Mouse (Mus musculus): Measurements from ENCODE around the gene Llgl2. TPM values are rescaled to one million over a fixed set of nuclear protein-coding genes. Genes with fewer than 3 reads are reported as not detected.
A peak's percentile ranks its signal among the peaks of the same experiment; 100 is the strongest.
"Not testable (repeated sequence)": the region's sequence is repeated elsewhere in the genome, so short reads cannot be mapped to it uniquely, and the experiment has no call there.

Llgl2 gene
- polyA plus RNA-seq, 1 experiment = 2.5 TPM

DNA sequence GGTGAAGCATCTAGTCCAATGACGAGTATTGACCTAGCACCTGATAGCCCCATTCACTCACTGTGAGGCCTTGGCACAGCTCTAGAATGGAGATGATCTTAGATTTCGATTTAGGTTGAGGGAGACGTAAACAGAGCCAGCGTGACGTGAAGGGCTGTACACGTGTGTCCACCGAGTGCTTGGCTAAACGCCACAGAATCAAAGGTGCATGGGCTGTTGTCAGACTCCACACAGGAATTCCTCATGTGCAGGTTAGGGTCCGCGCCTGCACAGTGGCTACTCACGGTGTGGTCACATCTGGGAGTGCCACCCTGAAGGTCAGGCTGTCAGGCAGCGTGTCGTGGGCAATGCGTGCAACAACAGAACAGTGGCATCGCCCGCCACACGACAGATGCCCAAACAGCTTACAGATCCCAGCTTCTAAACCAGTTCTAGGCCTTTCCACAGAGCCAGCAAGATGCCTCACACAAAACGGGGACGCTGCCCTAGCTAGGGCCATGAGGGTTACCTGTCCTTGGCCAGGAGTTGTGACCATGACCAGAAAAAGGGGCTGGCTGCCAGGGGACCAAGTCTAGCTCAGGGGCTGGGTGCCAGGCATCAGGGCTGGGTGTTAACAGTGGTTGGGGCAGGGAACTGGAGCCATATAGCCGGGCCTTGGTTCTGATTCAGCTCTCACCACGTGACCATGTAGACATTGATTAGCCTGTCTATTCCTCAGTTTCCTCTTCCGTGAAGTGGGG lies 13.9 kb downstream of the Llgl2 start:
- TF ChIP-seq CTCF (IDR thresholded peaks at IDR 0.05; ENCODE audit: borderline replicate concordance, extremely low read depth, insufficient read depth, insufficient read length) (no peak), POLR2A (IDR thresholded peaks at IDR 0.05; ENCODE audit: borderline replicate concordance, extremely low read depth, insufficient read depth, insufficient read length, poor library complexity, severe bottlenecking) (no peak)

DNA sequence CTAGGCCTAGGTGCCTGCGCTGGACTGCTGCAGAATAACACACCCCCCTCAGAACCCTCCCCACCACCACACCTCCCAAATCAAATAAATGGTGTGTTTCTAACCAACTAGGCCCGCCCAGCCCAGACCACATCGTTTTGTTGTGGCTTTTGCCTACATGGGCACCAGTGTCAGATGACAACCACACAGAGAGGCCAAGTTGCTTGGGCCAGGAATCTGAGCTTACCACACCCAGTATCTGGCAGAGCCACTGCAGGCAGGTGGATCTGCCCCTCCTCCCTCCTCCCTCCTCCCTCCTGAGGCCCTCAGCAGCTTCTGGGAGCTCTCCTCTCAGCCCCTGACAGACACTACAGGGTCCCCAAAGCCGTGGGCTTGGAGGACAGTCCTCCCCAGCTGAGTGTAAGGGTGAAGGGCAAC lies 15.1 kb downstream of the Llgl2 start:
- TF ChIP-seq POLR2A (IDR thresholded peaks at IDR 0.05; ENCODE audit: borderline replicate concordance, extremely low read depth, insufficient read depth, insufficient read length, poor library complexity, severe bottlenecking) (no peak), CTCF (IDR thresholded peaks at IDR 0.05; ENCODE audit: borderline replicate concordance, extremely low read depth, insufficient read depth, insufficient read length) (no peak)
- DNase-seq (ENCODE audit: low read depth) = no peak

More for the DNA sequence above, 13.9 kb downstream of the Llgl2 start:
- DNase-seq (ENCODE audit: low read depth) = no peak

DNA sequence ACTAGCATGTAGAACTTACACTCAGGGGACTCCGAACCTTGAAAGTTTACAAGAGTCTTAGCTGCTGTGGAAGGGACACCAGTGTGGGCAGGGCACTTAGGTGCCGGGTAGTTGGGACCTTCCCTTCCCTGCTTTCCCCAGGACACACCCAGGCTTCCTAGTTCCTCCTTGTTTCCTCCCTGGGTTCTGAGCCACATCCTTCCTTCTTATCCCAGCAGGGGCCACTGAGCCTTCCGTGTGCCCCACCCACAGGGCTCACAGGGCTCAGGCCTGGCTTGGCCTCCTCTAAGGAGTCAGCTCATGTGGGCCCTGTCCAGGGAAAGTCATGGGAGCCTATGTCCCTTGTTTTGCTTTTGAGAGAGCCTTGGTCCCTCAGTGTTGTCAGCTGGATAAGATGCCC lies 15.9 kb downstream of the Llgl2 start:
- DNase-seq (ENCODE audit: low read depth) = no peak
- TF ChIP-seq CTCF (IDR thresholded peaks at IDR 0.05; ENCODE audit: borderline replicate concordance, extremely low read depth, insufficient read depth, insufficient read length) (no peak), POLR2A (IDR thresholded peaks at IDR 0.05; ENCODE audit: borderline replicate concordance, extremely low read depth, insufficient read depth, insufficient read length, poor library complexity, severe bottlenecking) (no peak)

DNA sequence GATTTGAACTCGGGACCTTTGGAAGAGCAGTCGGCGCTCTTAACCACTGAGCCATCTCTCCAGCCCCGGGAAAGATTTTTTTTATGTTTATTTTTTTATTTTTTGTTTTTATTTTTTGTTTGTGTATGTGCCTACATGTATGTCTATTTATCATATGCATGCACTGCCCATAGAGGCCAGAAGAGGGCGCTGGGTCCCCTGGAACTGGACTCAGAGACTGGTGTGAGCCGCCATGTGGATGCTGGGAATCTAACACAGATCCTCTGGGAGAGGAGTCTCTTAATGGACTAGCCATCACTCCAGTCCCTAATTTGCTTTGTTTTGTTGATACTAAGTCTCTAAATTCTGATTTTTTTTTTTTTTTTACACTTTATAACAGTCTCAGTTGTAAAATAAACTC lies 17.2 kb downstream of the Llgl2 start:
- no peak for DNase-seq (ENCODE audit: low read depth)
- TF ChIP-seq POLR2A (IDR thresholded peaks at IDR 0.05; ENCODE audit: borderline replicate concordance, extremely low read depth, insufficient read depth, insufficient read length, poor library complexity, severe bottlenecking) (no peak), CTCF (IDR thresholded peaks at IDR 0.05; ENCODE audit: borderline replicate concordance, extremely low read depth, insufficient read depth, insufficient read length) (peak; percentile 20; the same call in 1 of the 2 replicates)

DNA sequence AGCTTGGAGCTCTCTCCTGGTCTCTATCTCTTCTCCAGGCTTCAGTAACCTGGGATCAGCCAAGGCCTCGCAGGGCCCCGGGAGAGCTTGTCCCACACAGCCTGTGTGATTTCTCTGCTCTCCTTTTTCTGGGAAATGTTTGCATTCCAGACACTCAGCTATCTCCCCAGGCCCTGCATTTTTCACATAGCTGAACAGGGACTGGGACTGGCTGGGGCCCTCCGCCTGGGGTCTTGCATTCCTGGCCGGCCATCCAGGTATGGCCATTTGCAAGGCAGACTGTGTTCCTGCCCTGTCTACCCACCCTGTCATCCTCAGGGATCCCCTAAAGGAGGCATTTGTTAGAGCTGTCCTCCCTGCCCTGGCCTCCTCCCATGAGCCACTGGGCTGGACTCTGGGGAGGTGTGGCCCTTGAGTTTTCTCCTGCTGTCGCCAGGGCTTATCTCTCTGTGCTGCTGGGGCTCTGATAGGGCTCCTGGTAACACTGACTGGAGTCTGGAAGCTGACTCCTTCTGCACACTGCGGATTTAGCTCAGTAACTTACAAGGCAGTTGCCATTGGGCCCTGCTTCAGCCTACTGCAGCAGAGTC lies 18.2 kb downstream of the Llgl2 start:
- no peak for TF ChIP-seq POLR2A (IDR thresholded peaks at IDR 0.05; ENCODE audit: borderline replicate concordance, extremely low read depth, insufficient read depth, insufficient read length, poor library complexity, severe bottlenecking)
- TF ChIP-seq CTCF (IDR thresholded peaks at IDR 0.05; ENCODE audit: borderline replicate concordance, extremely low read depth, insufficient read depth, insufficient read length) = no peak
- DNase-seq (ENCODE audit: low read depth) = no peak

DNA sequence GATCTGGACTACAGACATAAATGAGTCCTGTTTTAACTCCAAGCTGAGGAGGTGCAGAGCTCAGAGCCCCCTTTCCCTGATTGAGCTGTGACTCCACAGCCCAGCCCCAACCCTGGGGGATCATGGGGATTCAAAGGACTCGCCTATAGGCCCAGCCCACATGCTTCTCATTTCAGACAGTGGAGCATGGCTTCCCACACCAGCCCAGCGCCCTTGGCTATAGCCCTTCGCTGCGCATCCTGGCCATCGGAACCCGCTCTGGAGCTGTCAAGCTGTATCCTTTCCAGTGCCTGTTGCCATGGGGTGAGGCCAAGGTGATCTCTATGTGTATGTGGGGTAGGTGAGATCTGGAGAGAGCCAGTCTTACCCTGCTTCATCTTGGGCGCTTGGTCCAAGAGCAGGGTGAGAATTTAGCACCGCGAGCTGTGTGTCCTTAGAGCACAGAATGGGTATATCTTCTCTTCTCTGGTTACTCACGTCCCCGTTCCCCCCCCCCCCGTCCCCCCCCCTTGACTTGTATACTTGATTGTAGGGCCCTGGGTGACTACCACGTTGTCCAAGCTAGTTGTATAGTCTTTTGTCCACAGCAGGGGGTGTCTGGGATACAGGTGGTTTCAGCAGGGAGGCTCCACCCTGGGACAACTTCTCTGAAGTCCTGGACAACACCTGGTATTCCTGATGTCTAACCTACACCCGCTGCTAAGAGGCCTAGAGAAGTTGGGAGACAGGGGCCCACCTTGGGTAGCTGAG lies 19.5 kb downstream of the Llgl2 start:
- DNase-seq (ENCODE audit: low read depth) = no peak
- TF ChIP-seq POLR2A (IDR thresholded peaks at IDR 0.05; ENCODE audit: borderline replicate concordance, extremely low read depth, insufficient read depth, insufficient read length, poor library complexity, severe bottlenecking) (no peak), CTCF (IDR thresholded peaks at IDR 0.05; ENCODE audit: borderline replicate concordance, extremely low read depth, insufficient read depth, insufficient read length) (no peak)

DNA sequence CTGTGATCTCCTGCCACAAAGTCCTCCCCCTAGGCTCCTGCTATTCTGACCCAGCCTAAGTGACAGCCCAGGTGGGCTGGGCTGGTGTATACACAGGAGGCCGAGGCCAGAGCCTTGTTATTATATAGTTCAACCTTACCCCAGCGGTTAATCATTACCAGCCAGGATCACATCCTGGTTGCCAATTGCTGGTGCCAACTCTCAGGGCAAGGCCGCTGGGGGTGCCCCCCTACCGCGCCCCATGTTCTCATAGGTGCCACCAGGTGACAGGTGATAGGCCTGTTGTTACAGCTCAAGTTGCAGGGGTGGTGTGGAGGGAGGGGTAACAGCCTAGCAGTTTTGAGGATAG lies 20.0 kb downstream of the Llgl2 start:
- no peak for TF ChIP-seq CTCF (IDR thresholded peaks at IDR 0.05; ENCODE audit: borderline replicate concordance, extremely low read depth, insufficient read depth, insufficient read length)
- TF ChIP-seq POLR2A (IDR thresholded peaks at IDR 0.05; ENCODE audit: borderline replicate concordance, extremely low read depth, insufficient read depth, insufficient read length, poor library complexity, severe bottlenecking) = no peak

DNA sequence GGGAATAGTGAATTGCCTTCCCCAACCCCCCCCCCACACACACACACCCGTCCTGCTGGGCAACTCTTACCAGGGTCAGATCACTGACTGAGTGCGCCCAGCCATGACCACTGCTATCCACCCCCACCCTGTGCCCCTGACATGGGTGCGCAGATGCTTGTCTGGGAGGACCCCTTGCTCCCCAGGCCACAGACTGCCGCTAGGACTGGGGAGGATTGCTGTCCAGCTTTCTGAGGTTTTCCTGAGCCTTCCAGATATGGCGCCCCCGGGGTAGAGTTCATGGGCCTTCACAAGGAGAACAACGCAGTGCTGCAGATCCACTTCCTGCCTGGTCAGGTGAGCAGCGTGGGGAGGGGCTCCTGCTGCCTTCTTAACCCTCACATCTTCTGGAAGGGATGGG lies 20.4 kb downstream of the Llgl2 start:
- TF ChIP-seq CTCF (IDR thresholded peaks at IDR 0.05; ENCODE audit: borderline replicate concordance, extremely low read depth, insufficient read depth, insufficient read length) (no peak), POLR2A (IDR thresholded peaks at IDR 0.05; ENCODE audit: borderline replicate concordance, extremely low read depth, insufficient read depth, insufficient read length, poor library complexity, severe bottlenecking) (no peak)
- no peak for DNase-seq (ENCODE audit: low read depth)

More for the DNA sequence above, 20.0 kb downstream of the Llgl2 start:
- DNase-seq (ENCODE audit: low read depth) = no peak

DNA sequence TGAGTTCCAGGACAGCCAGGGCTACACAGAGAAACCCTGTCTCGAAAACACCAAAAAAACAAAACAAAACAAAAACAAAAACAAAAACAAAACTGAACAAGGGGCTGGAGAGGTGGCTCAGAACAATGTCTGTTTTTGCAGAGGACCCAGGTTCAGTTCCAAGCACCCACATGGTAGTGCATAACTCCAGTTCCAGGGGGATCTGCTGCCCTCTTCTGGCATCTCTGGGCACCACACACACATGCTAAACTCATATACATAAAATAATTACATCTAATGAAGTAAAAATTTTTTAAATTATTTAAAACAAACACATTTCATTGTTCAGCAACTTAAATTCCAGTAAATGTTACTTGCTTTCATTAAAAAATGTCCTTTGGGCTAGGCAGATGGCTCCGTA lies 22.0 kb downstream of the Llgl2 start:
- no peak for DNase-seq (ENCODE audit: low read depth)
- TF ChIP-seq CTCF (IDR thresholded peaks at IDR 0.05; ENCODE audit: borderline replicate concordance, extremely low read depth, insufficient read depth, insufficient read length) (no peak), POLR2A (IDR thresholded peaks at IDR 0.05; ENCODE audit: borderline replicate concordance, extremely low read depth, insufficient read depth, insufficient read length, poor library complexity, severe bottlenecking) (no peak)

DNA sequence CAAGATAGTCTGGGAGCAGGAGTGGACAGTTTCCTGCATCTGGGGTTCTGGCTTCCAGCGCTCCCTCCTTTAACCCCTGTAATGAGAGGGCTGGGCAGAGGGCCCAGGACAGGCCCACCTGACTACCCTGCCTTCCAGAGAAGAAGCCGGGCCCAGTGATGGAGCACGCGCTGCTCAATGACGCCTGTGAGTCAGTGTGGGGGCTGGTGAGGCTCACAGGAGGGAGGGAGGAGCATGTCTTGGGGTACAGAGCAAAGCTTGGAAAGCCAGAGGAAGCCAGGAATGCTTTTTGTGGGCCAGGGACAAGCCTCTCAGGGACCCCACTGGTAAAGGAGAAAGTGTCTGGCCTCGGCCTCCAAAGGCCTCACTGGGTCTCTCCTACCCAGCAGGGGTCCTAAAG lies 30.8 kb downstream of the Llgl2 start:
- no peak for TF ChIP-seq CTCF (IDR thresholded peaks at IDR 0.05; ENCODE audit: borderline replicate concordance, extremely low read depth, insufficient read depth, insufficient read length)
- TF ChIP-seq POLR2A (IDR thresholded peaks at IDR 0.05; ENCODE audit: borderline replicate concordance, extremely low read depth, insufficient read depth, insufficient read length, poor library complexity, severe bottlenecking) = no peak
- no peak for DNase-seq (ENCODE audit: low read depth)

DNA sequence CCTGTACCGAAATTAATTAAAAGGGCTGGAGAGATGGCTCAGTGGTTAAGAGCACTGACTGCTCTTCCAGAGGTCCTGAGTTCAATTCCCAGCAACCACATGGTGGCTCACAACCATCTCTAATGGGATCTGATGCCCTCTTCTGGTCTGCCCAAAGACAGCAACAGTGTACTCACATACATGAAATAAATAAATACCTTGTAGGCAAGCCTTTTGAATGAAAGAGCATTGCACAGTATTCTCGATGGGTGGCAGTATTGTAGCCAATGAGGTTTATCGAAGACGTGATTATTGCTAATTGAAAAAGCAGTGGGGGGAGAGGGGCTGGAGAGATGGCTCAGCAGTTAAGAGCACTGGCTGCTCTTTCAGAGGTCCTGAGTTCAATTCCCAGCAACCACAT lies 33.3 kb downstream of the Llgl2 start:
- DNase-seq (ENCODE audit: low read depth) = not testable (repeated sequence)

DNA sequence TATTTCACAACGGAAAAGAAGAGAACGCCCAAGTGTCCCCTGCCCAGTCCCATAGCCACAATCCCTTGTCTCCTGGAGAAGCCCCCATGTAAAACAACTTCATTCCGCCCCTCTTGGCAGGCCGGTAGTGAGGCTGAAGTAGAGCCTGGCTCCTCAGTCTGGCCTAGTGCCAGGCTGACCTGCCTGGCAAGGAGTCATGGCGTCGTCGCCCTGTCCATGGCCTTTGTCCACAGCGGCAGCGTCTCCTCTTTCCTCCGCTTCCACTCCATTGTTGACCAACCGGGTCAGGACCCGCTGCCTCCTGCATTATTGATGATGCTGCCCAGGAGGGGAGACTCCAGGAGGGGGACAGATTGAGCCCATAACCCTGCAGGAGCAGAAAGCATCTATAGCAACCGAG lies 34.1 kb downstream of the Llgl2 start:
- TF ChIP-seq CTCF (IDR thresholded peaks at IDR 0.05; ENCODE audit: borderline replicate concordance, extremely low read depth, insufficient read depth, insufficient read length) (no peak), POLR2A (IDR thresholded peaks at IDR 0.05; ENCODE audit: borderline replicate concordance, extremely low read depth, insufficient read depth, insufficient read length, poor library complexity, severe bottlenecking) (no peak)
- DNase-seq (ENCODE audit: low read depth) = no peak
